Mouse (Mus musculus) myocyte (in vitro differentiated cells): Measurements from ENCODE around the gene Ern1. TPM values are rescaled to one million over a fixed set of nuclear protein-coding genes. Genes with fewer than 3 reads are reported as not detected.

Source experiments
- H3K27me3 ChIP-seq: one replicate; pipeline ENCODE4 v1.6.1; 2011; ENCODE audit not compliant: control insufficient read depth, insufficient read depth, insufficient read length
- H3K36me3 ChIP-seq: one replicate; pipeline ENCODE4 v1.6.1; 2011; ENCODE audit not compliant: control insufficient read depth, insufficient read depth
- H3K4me2 ChIP-seq: one replicate; pipeline ENCODE4 v1.6.1; 2011; ENCODE audit warnings: low read depth, control low read depth
- H3K4me3 ChIP-seq: one replicate; pipeline ENCODE4 v1.5.1; 2011; ENCODE audit warnings: mild to moderate bottlenecking, control low read depth, moderate library complexity
- H3K79me2 ChIP-seq: one replicate; pipeline ENCODE4 v1.6.1; 2011; ENCODE audit not compliant: control insufficient read depth, insufficient read depth
- H3ac ChIP-seq: one replicate; pipeline ENCODE4 v1.6.1; 2011; ENCODE audit not compliant: control insufficient read depth, insufficient read length
- CEBPB ChIP-seq: IDR thresholded peaks from 2 replicates; pipeline ENCODE4 v1.6.1; 2011; ENCODE audit warnings: mild to moderate bottlenecking, moderate library complexity; ENCODE audit not compliant: poor library complexity, insufficient read depth, severe bottlenecking
- E2F4 ChIP-seq: IDR thresholded peaks from one replicate; pipeline ENCODE4 v1.6.1; 2011; ENCODE audit warnings: mild to moderate bottlenecking, control low read depth, moderate library complexity; ENCODE audit not compliant: insufficient read depth
- MAX ChIP-seq: IDR thresholded peaks from one replicate; pipeline ENCODE4 v1.6.1; 2011; ENCODE audit warnings: low read depth, mild to moderate bottlenecking, control low read depth
- MYOD1 ChIP-seq, 3 experiments: IDR thresholded peaks; one replicate each; pipeline ENCODE4 v1.6.1; 2011; ENCODE audit warnings: control low read depth in 2 of 3, low read depth in 2 of 3, mild to moderate bottlenecking in 2 of 3, moderate library complexity in 1 of 3; ENCODE audit not compliant: insufficient read length in 2 of 3, control insufficient read depth in 1 of 3
- MYOG ChIP-seq, 3 experiments: IDR thresholded peaks; one replicate each; pipeline ENCODE4 v1.6.1; 2011; ENCODE audit warnings: control low read depth in 2 of 3, low read depth in 2 of 3, mild to moderate bottlenecking in 2 of 3; ENCODE audit not compliant: insufficient read length in 2 of 3, control insufficient read depth in 1 of 3, insufficient read depth in 1 of 3
- POLR2A ChIP-seq: IDR thresholded peaks from one replicate; pipeline ENCODE4 v1.6.1; 2011; ENCODE audit warnings: low read depth, mild to moderate bottlenecking, control low read depth, moderate library complexity; ENCODE audit not compliant: insufficient read length
- POLR2AphosphoS2 ChIP-seq: IDR thresholded peaks from one replicate; pipeline ENCODE4 v1.6.1; 2011; ENCODE audit warnings: low read depth, control low read depth; ENCODE audit not compliant: insufficient read length
- REST ChIP-seq: IDR thresholded peaks from one replicate; pipeline ENCODE4 v1.6.1; 2011; ENCODE audit warnings: mild to moderate bottlenecking, control low read depth, moderate library complexity; ENCODE audit not compliant: insufficient read depth, insufficient read length
- SRF ChIP-seq: IDR thresholded peaks from one replicate; pipeline ENCODE4 v1.6.1; 2011; ENCODE audit warnings: low read depth; ENCODE audit not compliant: control insufficient read depth, insufficient read length
- TCF12 ChIP-seq: IDR thresholded peaks from one replicate; pipeline ENCODE4 v1.6.1; 2011; ENCODE audit warnings: mild to moderate bottlenecking, control low read depth; ENCODE audit not compliant: poor library complexity, insufficient read depth, severe bottlenecking
- TCF3 ChIP-seq: IDR thresholded peaks from one replicate; pipeline ENCODE4 v1.6.1; 2011; ENCODE audit warnings: low read depth, control low read depth; ENCODE audit not compliant: insufficient read length
- USF1 ChIP-seq: IDR thresholded peaks from one replicate; pipeline ENCODE4 v1.6.1; 2011; ENCODE audit warnings: low read depth, mild to moderate bottlenecking, control low read depth, moderate library complexity
- polyA plus RNA-seq: library from polyadenylated mRNA; unstranded; fragments of >200 nt; fragmentation: generic; extraction: Trizol; gene quantifications from one replicate; pipeline ENCODE4 v1.2.1, GENCODE M21; 2012; ENCODE audit warnings: missing spikeins

The Ern1 gene
- polyA plus RNA-seq, 1 experiment, result 20.4 TPM

DNA sequence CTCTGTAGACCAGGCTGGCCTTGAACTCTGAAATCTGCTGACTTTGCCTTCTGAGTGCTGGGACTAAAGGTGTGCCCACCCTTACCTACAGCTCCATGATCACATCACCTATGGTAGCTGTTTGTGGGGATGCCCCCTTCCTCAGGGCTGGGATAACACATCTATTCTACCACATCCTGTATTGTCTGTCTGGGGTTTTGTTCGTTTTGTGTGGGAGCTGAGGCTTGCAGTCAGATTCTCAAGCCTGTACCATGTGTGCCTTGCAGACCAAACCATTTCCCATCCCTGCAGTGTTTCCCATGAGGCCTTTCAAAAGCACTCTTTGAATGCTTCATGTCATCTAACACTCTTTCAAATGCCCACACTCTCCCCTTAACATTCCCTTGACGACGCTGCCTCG is 135.7 kb downstream of the Ern1 start:
- Histone ChIP-seq H3K79me2 (no peaks in the 10 kb centered on the region), H3K4me2 (no peak overlapping the region), H3ac (no peak overlapping the region), H3K36me3 (peaks cover 4% of the 10 kb centered on the region), H3K27me3 (peaks cover 20% of the 10 kb centered on the region), H3K4me3 (no peak overlapping the region)
- TF ChIP-seq MAX, result no peak
- no peak for TF ChIP-seq TCF12
- TF ChIP-seq MYOD1 (IDR thresholded peaks at IDR 0.05; ENCODE audit: control insufficient read depth in 1 of 3, insufficient read length in 2 of 3, low read depth in 2 of 3), result no peak
- no peak for TF ChIP-seq REST
- TF ChIP-seq POLR2A, result no peak
- TF ChIP-seq CEBPB, result no peak

DNA sequence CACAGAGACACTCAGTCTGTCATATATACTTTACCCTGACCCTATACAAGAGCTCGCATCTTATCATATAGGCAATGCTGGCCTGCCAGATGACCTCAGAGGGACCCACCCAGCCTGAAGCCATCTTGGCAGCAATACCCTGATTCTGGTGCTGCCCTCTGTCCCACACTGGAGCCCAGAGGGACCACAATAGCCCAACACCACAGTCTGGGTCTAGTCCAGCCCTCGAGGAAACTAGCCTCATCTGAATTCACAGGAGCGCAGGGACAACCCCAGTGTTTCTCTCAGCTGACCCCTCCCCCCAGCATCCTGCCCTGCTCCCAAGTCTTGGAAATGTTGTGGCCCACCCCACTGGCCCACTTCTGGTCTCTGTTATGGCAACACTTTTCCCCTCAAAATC is 136.4 kb downstream of the Ern1 start:
- no peaks in the 10 kb centered on the region for H3K79me2 ChIP-seq
- no peak overlapping the region for H3ac ChIP-seq
- H3K36me3 ChIP-seq, result peaks cover 4% of the 10 kb centered on the region
- peak overlapping the region; percentile 65 for H3K4me2 ChIP-seq
- H3K27me3 ChIP-seq, result peaks cover 25% of the 10 kb centered on the region
- no peak for TF ChIP-seq CEBPB
- TF ChIP-seq MAX, result no peak
- TF ChIP-seq TCF3, result no peak
- TF ChIP-seq REST, result no peak
- TF ChIP-seq POLR2A, result no peak
- no peak for TF ChIP-seq E2F4
- TF ChIP-seq SRF, result no peak
- TF ChIP-seq POLR2AphosphoS2, result no peak
- no peak overlapping the region for H3K4me3 ChIP-seq

DNA sequence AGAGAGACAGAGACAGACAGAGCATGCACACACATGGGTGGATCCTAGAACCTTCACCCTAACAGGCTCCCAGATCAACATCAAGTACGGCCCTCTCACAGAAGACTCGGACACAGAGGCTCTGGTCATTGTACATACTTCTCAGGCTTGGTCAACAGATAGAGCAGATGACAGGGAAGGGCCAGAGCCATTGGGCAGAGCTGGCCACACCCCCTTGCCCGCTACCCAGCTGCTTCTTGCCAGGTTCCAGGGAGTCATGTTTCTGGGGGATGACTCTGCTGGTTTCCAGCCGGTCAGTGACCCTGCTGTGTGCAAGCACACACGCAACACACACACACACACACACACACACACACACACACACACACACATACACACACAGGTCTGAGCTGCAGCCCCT is 136.8 kb downstream of the Ern1 start:
- TF ChIP-seq REST (no peak), E2F4 (no peak), POLR2AphosphoS2 (no peak), SRF (no peak), TCF12 (peak; percentile 19), USF1 (peak; percentile 17), CEBPB (no peak), MYOG (IDR thresholded peaks at IDR 0.05; ENCODE audit: control insufficient read depth in 1 of 3, insufficient read depth in 1 of 3, insufficient read length in 2 of 3, low read depth in 2 of 3) (peak; percentile 75 to 92 (median 76)), POLR2A (no peak), MYOD1 (IDR thresholded peaks at IDR 0.05; ENCODE audit: control insufficient read depth in 1 of 3, insufficient read length in 2 of 3, low read depth in 2 of 3) (peak; percentile 43 to 88 (median 62))
- H3K79me2 ChIP-seq, result no peaks in the 10 kb centered on the region
- H3K36me3 ChIP-seq, result peaks cover 4% of the 10 kb centered on the region
- no peak overlapping the region for H3K4me3 ChIP-seq
- H3K27me3 ChIP-seq, result peaks cover 25% of the 10 kb centered on the region
- H3ac ChIP-seq, result no peak overlapping the region
- H3K4me2 ChIP-seq, result peak overlapping the region; percentile 65

DNA sequence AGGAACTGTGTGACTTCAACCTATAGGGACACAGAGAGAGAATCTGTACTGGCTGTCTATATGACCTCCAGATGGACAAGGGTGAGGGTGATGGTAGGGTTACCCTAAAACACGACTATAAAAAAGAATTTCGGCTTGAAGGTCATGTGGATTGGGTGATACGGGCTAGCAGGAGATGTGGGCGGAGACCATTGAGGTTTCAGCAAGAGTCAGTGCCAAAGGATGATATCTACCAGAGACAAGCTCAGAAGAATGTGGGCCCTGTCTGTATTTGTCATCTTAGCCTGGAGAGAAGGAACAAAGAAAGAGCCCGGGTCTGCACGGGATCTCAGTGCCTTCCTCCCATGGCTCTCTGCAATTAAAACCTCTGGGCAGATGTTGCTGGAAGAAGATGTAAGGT is 137.9 kb downstream of the Ern1 start:
- Histone ChIP-seq H3ac (no peak overlapping the region), H3K4me2 (peak overlapping the region; percentile 65), H3K36me3 (peaks cover 4% of the 10 kb centered on the region), H3K27me3 (peaks cover 33% of the 10 kb centered on the region), H3K79me2 (no peaks in the 10 kb centered on the region), H3K4me3 (no peak overlapping the region)
- TF ChIP-seq USF1 (no peak), MYOD1 (IDR thresholded peaks at IDR 0.05; ENCODE audit: control insufficient read depth in 1 of 3, insufficient read length in 2 of 3, low read depth in 2 of 3) (no peak), TCF3 (no peak), CEBPB (no peak), REST (no peak), POLR2A (no peak), POLR2AphosphoS2 (no peak), E2F4 (no peak), SRF (no peak), MAX (no peak), TCF12 (no peak), MYOG (IDR thresholded peaks at IDR 0.05; ENCODE audit: control insufficient read depth in 1 of 3, insufficient read depth in 1 of 3, insufficient read length in 2 of 3, low read depth in 2 of 3) (no peak)

DNA sequence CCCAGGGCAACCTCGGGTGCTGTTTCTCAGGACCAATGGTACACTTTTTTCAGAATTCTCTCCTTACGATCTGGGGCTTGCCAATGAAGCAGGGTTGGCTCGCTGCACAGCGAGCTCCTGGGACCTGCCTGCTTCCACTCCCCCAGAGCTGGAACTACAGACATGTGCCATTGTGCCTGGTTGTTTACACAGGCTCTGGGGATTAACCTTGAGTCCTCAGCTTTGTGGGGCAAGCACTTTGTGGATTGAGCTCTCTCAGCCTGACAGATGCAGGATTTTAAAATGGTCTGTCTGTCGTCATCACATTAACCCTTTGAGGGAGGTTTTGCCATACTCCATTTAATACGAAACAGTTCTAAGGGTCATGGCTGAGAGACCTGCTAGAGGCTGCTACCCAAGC is 142.7 kb downstream of the Ern1 start:
- H3K79me2 ChIP-seq, result no peaks in the 10 kb centered on the region
- H3K27me3 ChIP-seq, result peaks cover 45% of the 10 kb centered on the region
- H3K4me3 ChIP-seq, result no peak overlapping the region
- H3ac ChIP-seq, result no peak overlapping the region
- H3K36me3 ChIP-seq, result peaks cover 7% of the 10 kb centered on the region
- peak in 1 of 3 experiments; percentile 12 for TF ChIP-seq MYOD1 (IDR thresholded peaks at IDR 0.05; ENCODE audit: control insufficient read depth in 1 of 3, insufficient read length in 2 of 3, low read depth in 2 of 3)
- TF ChIP-seq POLR2A, result no peak
- TF ChIP-seq USF1, result no peak
- TF ChIP-seq MYOG (IDR thresholded peaks at IDR 0.05; ENCODE audit: control insufficient read depth in 1 of 3, insufficient read depth in 1 of 3, insufficient read length in 2 of 3, low read depth in 2 of 3), result peak in 2 of 3 experiments; percentile 47 to 56
- H3K4me2 ChIP-seq, result no peak overlapping the region

Other genes starting within 250 kb of the Ern1 start
- 36.1 TPM for gene Ftsj3, start 231.8 kb downstream of the Ern1 start, polyA plus RNA-seq
- gene Psmc5, start 231.7 kb downstream of the Ern1 start, polyA plus RNA-seq, result 305 TPM
- gene Smarcd2, start 214.9 kb downstream of the Ern1 start, polyA plus RNA-seq, result 42.9 TPM
- gene Tcam1, start 211.2 kb downstream of the Ern1 start, polyA plus RNA-seq, result 0.11 TPM
- gene Gh, start 186.0 kb downstream of the Ern1 start, polyA plus RNA-seq, result not detected
- not detected for gene Cd79b, start 173.1 kb downstream of the Ern1 start, polyA plus RNA-seq
- 15.3 TPM for gene Scn4a, start 134.6 kb downstream of the Ern1 start, polyA plus RNA-seq
- gene Prr29, start 122.4 kb downstream of the Ern1 start, polyA plus RNA-seq, result 0.32 TPM
- not detected for gene Icam2, start 99.8 kb downstream of the Ern1 start, polyA plus RNA-seq
- gene Tex2, start 125.6 kb upstream of the Ern1 start, polyA plus RNA-seq, result 7.0 TPM